Mouse (Mus musculus) heart, postnatal 0 days (tissue): Measurements from ENCODE around the gene Ap1g1.

Experiments used
- CTCF ChIP-seq: IDR thresholded peaks from 2 replicates; pipeline ENCODE4 v1.5.1; 2016; ENCODE audit warnings: antibody characterized with exemption, control low read depth, low read depth
- EP300 ChIP-seq: IDR thresholded peaks from 2 replicates; pipeline ENCODE4 v1.6.1; 2016; ENCODE audit warnings: antibody characterized with exemption, low read depth

DNA sequence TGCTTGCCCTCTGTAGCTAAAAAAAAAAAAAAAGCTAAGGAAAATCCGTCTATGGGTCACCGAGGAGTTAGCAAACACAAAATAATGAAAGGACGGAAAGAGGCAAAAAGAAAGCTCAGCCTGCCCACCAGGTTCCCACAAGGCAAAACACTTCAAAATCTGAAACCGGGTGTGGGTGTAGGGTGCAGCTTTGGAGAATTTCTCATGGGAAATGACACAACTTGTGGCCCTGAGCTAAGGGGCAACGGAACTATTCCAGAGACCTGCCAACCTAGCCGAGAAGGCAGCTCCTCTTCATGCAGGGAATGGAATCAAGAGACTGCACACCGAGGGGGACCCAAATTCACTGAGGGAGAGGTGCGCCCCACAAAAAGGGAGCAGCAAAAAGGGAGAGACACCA is 41.5 kb upstream of the Ap1g1 start:
- TF ChIP-seq EP300 (no peak), CTCF (no peak)
